Mouse (Mus musculus) CH12.LX (cell line): Measurements from ENCODE around the gene Ryr1.

Experiments used
- CTCF ChIP-seq, 2 experiments: IDR thresholded peaks in 1 of 2; conservative IDR thresholded peaks in 1 of 2; 2 replicates each; pipeline ENCODE4 v1.5.1; 2011 to 2012; ENCODE audit warnings: low read depth in 2 of 2, low read length in 2 of 2, improper control_type of control experiment in 1 of 2, inconsistent platforms in 1 of 2, mild to moderate bottlenecking in 1 of 2, moderate library complexity in 1 of 2
- EP300 ChIP-seq: IDR thresholded peaks from 2 replicates; pipeline ENCODE4 v1.6.1; 2011; ENCODE audit warnings: low read length, improper control_type of control experiment
- KAT2A ChIP-seq: IDR thresholded peaks from 2 replicates; pipeline ENCODE4 v1.6.1; 2012; ENCODE audit warnings: low read length, improper control_type of control experiment, inconsistent platforms; ENCODE audit not compliant: insufficient replicate concordance
- MEF2A ChIP-seq: IDR thresholded peaks from 2 replicates; pipeline ENCODE4 v1.6.1; 2014; ENCODE audit warnings: low read depth, mild to moderate bottlenecking, inconsistent platforms, low read length, improper control_type of control experiment, borderline replicate concordance
- POLR2A ChIP-seq: IDR thresholded peaks from 2 replicates; pipeline ENCODE4 v1.6.1; 2011; ENCODE audit warnings: low read depth, mild to moderate bottlenecking, improper control_type of control experiment, low read length
- SIN3A ChIP-seq: IDR thresholded peaks from 2 replicates; pipeline ENCODE4 v1.6.1; 2012; ENCODE audit warnings: low read length, improper control_type of control experiment, inconsistent platforms
- TCF12 ChIP-seq: IDR thresholded peaks from 2 replicates; pipeline ENCODE4 v1.6.1; 2014; ENCODE audit warnings: low read depth, mild to moderate bottlenecking, inconsistent platforms, low read length, improper control_type of control experiment
- USF1 ChIP-seq: IDR thresholded peaks from 2 replicates; pipeline ENCODE4 v1.6.1; 2014; ENCODE audit warnings: low read depth, mild to moderate bottlenecking, inconsistent platforms, low read length, improper control_type of control experiment
- USF2 ChIP-seq: conservative IDR thresholded peaks from 2 replicates; pipeline ENCODE4 v1.6.1; 2011; ENCODE audit warnings: low read depth, low read length, improper control_type of control experiment
- ZMIZ1 ChIP-seq: IDR thresholded peaks from 2 replicates; pipeline ENCODE4 v1.6.1; 2012; ENCODE audit warnings: low read depth, mild to moderate bottlenecking, inconsistent platforms, low read length, improper control_type of control experiment

DNA sequence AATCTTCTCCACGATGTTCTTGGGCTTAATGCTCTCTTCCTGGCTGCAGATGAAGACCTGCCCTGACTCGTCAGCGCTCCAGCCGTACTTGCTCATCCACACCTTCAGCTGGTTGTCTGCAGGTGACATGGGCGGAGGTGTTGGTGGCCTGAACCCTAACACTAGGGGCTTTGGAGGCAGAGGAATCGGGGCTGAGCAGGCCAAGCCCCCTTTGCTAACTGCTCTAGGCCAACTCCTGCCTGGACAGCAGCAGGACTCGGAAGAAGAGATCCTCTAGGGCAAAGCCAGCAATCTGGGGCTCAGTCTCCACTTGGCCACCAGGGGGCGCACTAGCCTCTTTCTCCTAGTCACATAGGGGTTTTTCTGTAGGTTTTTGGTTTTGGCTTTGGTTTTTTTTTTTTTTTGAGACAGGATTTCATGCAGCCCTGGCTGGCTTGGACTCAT is 152.4 kb downstream of the Ryr1 start:
- TF ChIP-seq CTCF (conservative IDR thresholded peaks at IDR 0.05 in 1 of 2, IDR thresholded peaks at IDR 0.05 in 1 of 2; ENCODE audit: low read depth in 2 of 2, low read length in 2 of 2) (peak; percentile 75 to 94), POLR2A (0 out of 2 replicates have a peak, but pooled peaks have one; percentile 37), EP300 (no peak), TCF12 (peak; percentile 30; the same call in 1 of the 2 replicates), SIN3A (0 out of 2 replicates have a peak, but pooled peaks have one; percentile 34), ZMIZ1 (no peak), KAT2A (no peak), USF2 (no peak), MEF2A (no peak), USF1 (no peak)
